Mouse (Mus musculus) left cerebral cortex, adult 11 months (tissue): ENCODE data around the gene Rasl10a.

Source experiments
- DNase-seq: peaks from one replicate; pipeline ENCODE4 v3.0.0; 2022; ENCODE audit warnings: low spot score

The Rasl10a gene

DNA sequence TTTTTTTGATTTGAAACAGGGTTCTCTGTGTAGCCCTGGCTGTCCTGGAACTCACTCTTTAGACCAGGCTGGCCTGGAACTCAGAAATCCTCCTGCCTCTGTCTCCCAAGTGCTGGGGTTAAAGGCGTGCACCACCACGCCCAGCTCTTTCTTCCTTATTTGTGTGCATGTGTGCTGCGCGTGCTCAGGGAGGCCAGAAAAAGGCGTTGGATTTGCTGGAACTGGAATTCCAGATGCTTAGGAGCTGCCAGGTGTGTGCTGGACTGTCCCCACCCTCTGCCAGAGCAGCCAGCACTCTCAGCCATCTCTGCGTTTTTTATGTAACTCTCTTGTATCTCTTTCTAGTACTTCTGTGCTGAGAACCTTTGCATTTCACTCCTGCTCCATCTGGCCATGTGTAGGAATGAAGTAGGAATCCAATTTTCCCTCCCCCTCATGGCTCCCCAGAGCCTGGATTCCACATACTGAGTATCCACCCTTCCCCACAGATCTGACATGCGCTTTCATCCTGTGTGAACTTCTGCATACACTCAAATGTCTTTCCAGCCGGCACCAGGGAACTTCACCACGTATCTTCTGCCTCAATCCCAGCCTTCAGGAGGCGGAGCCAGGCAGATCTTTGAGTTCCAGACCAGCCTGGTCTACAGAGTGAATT is 5.6 kb upstream of the Rasl10a start:
- DNase-seq = peak; percentile 73

DNA sequence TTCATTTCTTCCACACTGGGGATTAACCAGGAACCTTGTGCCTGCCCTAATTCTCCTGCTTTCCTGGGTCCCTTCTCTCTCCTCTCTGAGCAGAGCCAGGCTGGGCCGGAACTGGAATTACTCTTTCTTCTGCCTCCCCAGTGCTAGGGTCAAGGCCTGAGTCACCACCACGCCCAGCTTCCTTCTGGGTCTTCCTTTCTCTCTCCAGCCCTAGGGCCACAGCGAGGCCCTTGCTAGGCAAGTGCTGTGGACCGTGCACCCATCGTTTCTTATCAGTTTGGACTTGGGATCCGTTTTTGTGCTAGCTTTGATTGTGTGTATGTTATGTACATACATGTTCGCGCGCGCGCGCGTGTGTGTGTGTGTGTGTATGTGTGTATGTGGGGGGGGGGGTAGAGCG is 3.8 kb upstream of the Rasl10a start:
- no peak for DNase-seq

DNA sequence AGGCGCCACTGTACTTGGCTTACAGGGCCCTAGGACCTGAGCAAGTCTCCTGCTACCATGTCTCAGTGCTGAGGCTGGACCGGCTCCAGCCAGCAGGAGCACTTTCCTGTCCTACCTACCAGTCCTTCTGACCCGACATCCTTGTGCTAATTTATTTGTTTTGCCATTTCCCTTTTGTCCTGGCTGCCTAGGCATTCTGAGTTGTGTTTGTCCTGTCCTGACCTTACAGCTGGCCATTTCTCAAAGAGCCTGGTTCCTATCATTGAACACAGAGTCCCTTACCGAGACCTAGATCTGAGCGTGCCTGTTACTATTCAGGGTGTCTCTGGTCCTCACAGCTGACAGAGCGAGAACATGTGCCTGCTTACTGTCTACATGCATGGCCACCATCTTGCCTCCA is 3.1 kb upstream of the Rasl10a start:
- DNase-seq = no peak

DNA sequence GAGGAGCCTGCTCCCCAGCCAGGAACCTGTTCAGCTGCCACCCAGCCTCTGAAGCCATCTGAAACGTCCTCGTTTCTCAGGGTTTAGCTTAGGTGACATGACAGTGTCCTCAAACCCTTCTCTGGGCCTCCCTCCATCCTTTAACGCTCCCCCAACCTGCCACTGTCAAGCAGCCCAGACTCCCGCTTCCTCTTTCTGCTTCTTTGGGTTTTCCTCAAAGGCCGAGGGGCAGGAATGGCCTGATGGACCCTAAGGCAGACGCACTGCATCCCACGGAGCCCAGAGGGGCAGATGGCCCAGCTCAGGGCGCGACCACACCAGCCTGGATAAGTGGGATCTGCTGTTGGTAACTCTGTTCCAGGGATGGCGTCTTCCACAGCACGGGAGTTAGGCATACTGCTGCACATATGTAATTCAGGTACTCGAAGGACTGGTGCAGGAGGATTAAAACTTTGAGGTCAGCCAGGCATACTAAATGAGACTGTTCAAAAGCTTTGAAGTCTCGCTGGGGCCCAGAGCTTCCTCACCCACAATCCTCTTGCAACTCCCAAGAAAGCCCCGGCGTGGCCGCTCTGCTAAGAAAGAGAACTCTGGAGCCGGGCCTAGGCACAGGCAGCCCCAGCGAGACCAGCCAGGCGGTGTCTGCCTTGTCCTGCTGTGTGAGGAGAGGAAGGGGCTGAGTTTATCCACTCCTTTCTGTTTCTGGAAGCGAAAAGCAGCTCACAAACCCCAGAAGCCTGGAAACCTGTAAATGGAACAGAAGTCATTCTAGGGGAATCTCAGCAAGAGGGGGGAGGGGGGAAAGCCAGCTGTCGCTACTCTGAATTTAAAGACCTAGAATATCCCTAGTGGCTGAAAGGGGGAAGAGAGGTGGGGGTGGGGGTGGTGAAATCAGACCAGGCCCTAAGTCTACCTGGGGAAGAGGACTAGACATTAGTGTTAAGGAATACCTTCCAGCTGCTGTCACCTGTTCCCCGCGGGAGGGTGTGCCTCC is 1.7 kb upstream of the Rasl10a start:
- no peak for DNase-seq

DNA sequence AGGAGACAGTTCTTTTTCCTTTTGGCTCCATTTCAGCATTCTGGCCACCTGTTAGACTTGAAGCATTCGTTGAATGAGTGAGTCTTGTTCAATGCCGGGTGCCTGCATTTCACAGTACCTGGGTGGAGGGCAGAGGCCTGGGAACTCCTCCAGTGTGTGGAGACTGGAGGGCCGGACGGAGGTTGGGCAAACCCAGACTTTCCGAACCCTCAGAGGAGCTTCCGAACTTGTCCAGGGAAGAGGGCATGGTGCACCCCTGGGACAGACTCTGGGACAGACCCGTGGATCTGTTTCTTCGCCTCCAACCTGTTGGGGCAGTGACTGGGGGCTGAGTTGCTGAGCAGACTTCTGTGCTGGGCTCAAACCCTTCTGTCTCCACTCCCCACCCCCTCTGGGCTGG is 864 bp upstream of the Rasl10a start:
- no peak for DNase-seq

DNA sequence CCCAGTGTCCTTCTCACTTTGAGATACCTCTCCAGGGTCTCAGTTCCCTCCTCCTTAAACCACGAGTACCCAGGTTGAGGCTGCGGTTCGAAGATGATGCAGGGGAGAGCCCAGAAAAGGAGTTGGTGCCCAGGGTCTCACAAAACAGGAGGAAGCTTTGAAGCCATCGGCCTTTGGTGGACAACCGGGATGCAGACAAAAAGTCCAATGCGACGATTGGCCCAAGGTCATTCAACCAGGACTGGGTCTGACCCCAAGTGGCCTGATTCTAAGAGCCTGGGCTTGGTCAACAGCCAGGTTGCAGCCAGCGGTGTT is 430 bp upstream of the Rasl10a start:
- DNase-seq = no peak

DNA sequence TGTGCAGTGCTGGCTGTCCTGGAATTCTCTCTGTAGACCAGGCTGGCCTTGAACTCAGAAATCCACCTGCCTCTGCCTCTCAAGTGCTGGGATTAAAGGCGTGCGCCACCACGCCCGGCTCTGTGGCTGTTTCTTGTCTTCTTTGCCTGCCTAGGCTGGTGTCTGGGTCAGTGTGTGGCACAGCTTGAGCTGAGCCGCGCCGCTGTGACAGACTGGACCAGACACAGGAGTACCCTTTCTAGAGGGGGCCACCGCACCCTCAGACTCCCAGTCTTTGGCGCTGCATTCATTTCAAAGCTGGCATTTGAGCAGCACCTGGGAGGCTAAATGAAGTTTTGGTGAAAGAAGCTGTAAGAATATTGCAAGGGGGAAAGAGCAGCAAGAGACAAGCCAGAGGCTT is 855 bp downstream of the Rasl10a start:
- DNase-seq = no peak

DNA sequence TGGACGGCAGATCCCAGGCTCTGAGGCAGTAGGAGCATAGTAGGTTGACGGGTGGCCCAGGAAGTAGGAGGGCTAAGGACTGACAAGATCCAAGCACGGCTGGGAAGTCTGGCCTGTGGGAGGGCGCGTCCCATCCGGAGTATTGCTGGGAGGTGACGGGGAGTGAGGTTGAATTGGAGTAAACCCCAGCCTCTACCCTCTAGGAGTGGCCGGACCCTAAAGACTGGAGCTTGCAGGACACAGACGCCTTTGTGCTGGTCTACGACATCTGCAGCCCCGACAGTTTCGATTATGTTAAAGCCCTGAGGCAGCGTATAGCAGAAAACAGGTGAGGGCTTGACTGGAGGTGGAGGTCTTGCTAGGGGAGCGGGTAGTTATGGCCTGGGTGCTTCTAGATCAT is 1.3 kb downstream of the Rasl10a start:
- DNase-seq = no peak

DNA sequence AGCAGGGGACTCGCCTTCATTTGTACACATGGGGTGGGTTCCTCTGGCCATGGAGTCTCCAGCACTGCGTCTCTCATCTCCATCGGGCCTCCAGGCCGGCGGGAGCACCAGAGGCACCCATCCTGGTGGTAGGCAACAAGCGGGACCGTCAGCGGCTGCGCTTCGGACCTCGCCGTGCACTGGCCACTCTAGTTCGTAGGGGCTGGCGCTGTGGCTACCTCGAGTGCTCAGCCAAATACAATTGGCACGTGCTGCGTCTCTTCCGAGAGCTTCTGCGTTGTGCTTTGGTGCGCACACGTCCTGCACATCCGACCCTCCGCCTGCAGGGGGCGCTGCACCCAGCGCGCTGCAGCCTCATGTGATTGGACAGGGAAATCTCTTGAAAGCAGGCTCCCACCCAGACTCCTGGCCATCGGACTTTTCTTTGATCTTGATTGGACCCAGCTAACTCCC is 1.8 kb downstream of the Rasl10a start:
- no peak for DNase-seq

DNA sequence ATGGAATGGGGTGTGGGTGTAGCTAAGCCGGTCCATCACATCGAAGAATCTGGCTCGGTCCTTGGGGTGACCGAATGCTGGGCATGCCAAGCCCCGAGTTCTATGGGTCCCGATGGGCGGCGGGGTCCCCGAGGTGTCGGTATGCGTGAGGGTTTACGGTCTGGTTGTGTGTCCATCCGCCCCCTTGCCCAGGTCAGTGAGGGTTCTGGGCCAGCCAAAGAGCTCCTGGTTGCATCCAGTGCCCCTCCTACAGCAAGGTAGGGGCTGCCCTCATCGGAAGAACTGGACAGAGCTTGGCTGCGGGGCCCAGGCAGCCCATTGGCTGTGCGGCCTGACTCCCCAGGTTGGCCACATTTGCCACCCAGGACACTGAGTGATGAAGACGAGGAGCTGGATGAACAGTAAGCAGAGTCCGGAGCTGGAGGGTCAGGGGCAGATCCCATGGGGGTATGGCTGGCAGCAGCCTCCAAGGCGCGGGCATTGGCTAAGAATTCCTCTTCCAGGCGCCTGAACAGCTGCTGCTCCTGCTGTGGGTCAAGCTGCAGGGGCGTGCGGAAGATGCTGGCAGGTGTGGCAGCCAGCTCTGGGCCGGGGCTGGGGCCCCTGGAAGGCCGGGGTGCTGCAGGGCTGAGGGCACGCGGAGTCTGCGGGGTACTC is 3.0 kb downstream of the Rasl10a start:
- DNase-seq = no peak

DNA sequence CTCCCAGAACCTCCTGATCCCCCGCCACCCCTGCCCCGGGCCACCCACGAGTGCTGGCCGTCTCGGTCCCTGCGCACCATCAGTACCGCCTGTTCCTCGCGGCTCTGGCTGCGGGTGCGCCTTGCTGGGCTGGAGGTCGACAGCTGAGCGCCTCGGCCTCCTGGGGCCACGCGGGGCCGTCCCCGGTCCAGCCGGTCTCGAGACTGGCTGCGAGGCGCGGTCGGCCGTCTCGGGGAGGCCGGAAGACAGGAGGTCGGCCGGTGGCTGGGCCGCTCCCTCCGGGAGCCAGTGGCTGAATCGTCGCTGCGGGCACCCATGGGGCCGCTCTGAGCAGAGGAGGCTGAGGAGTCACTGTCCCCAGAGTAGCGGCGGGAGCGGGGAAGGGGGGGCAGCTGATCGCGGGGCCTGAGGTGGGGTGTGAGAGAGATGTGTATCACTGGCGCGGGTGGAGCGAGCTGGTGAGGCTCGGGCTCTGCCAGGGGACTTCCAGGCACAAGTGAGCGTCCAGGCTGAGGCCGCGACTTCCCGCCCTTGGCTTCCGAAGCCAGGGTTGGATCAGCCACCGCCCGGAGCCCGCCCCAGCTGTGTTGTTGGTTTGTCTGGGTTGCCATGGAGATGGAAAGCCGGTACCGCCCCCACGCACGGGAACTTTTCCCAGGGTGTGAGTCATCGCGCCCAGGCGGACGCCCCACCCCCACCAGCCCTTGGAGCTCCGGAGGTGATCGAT is 3.6 kb downstream of the Rasl10a start:
- peak; percentile 88 for DNase-seq

DNA sequence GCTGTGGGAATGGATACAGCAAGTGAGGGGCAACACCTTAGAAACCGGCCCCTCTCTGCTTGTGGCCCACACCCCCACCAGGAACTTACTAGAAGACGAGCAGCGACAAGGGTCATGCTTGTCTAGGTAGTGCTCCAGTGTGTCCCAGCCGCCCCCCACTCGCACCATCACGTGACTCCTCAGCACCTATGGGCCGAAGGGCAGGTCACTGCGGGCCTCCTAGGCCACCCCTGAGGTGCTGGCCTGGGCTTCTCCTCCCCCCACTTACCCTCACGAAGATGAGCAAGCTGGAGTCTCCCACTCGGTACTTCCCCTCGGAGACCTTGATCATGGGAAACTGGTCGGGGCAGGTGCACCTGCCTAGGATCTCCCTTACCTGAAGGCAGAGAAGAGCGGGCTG is 4.4 kb downstream of the Rasl10a start:
- no peak for DNase-seq

DNA sequence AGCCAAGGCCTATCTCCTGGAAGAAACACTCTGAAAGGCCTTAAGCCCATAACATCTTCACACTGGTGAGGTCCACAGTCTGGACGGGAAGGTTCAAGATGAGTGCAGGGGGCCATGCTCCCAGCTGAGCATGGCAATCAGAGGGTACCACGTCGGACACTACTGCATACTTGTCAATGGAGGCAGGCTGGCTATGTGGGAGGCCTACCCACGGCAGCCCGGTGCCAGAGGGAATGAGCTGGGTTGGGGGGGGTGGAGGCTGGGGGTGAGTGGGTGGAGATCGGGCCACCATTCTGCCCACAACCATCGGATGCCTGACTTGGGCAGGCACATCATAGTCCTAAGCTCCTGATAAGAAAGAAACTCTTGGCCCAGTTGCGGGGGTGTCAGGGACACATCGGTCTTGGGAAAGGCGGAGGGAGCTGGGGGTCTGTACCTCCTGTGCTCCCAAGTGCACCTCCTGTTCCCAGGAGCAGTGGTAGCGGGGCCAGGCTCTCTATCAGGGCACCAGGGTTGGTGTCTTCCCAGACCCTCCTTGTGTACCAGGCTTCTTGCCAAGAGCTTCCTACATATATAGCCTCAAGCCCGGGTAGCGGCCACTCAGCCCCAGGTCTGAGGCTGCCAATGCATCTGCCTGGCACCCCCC is 5.1 kb downstream of the Rasl10a start:
- no peak for DNase-seq

DNA sequence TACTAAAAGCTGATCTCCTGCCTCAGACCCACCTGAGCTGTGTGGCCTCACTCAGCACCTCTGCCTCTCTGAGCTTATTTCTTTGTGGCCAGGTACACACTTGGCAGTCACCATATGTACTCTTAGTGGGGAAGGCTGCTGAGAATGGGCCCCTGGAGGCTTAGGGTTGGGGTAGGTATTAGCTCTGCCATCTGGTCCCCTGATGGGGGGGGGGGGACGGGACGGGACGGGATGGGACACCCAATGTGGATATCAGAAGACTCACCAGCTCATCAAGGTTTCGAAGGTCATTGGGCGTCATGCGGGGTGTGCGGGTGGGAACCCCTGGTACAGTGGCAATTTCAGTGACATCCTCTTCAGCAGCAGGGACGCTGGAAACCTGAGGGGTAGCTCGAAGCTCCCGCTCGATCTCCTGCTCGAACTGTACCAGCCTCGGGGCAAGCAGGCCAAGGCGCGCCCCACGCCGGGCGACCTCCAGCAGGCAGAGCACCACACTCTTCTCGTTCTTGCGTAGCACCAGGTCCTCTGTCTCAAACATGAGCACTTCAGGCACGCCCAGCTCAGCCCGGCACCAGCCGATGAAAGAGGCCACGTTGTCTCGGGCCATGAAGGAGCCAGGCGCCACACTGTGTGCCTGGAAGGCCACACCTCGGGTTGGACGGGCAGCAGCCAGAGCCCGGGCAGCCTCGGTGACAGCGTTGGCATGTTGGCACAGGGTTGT is 5.8 kb downstream of the Rasl10a start:
- DNase-seq = no peak

DNA sequence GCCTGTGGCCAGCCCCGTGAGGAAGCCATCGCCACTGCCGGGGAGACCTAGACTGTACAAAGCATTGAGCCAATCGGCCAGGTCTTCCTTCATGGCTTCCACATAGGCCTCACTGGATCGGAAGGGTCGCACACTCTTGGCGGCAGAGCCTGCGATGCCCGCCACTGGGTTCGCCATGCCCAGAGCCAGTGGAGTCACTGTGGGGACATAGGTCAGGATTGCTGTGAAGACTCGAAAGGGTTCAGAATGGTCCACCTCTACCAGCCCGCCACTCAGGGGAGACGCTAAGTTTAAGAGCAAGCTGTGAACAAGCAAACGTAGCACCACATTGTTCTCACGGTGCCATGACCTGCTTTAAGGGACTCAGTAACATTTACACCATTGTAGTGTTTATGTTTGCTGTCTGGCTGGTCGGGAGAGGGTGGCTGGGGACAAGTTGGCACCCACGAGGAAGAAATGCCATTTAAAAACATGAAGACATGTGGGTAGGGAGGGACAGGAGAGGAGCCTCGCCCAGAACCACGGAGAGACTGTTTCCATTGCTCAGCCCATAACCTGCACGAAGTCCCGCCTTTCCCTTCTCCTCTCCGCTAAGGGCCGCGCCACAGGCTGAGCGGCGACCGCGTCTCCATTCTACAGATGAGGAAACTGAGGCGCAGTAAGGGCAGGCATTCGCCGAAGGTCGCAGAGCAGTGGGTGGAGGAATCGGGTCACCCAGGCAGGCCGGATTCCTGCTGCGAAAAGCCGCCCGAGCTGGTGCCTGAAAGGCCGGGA is 6.5 kb downstream of the Rasl10a start:
- DNase-seq = no peak

DNA sequence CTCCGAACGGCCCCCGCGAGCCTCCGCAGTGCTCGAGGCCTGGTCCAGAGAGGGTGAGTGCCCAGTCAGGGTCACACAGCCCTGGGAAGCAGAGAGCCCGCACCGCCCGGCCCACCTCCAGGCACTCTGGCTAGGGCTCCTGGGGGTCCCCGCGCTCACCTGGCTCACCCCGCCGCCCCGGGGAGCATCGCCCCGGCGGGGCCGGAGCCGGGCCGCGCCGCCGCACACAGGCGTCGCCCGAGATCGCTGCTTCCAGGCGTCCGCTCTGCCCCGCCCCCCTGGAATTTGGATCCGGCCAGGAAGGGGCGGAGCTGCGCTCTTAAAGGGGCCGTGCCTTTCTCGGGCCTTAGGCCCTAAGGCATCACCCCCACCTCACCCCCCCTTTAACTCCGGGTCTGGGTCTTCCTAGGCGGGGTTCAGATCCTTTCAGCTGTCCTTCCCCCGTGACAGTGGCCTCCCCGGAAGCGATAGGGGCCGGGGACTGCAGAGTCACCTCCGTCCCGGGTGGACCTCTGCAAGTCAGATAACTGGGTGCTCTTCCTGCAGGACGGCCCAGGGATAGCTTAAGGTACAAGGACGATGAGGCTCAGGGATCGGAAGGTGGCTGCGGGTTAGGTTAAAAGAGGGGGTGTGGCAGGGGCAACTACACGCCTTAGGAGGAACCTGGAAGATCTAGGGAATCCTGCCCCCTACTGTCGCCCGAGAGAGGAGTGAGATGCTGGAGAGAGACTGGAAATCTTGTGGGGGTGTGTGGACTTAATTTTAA is 7.3 kb downstream of the Rasl10a start, which contains the start of gene Gas2l1:
Gas2l1 (minus strand) TSS at position 272 of the 766 bp plus-strand sequence.
- DNase-seq = no peak

DNA sequence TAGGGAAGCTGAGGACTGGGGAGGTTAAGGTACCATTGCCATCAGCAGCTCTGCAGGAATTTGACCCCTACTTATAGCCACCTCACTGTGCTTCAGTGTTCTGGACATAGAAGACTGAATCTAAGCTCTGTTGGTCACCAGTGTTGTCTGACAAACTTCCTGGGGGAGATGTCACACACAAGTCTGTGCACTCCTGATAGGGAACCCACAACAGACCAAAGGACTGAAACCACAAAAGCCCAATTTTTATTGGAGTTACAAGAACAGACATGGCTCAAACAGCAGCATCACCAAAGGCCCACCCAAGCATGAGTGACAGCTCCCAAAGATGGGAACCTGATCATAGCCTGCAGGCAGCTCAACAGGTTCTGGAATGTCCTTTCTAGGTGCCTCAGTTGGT is 9.1 kb downstream of the Rasl10a start:
- DNase-seq = no peak

DNA sequence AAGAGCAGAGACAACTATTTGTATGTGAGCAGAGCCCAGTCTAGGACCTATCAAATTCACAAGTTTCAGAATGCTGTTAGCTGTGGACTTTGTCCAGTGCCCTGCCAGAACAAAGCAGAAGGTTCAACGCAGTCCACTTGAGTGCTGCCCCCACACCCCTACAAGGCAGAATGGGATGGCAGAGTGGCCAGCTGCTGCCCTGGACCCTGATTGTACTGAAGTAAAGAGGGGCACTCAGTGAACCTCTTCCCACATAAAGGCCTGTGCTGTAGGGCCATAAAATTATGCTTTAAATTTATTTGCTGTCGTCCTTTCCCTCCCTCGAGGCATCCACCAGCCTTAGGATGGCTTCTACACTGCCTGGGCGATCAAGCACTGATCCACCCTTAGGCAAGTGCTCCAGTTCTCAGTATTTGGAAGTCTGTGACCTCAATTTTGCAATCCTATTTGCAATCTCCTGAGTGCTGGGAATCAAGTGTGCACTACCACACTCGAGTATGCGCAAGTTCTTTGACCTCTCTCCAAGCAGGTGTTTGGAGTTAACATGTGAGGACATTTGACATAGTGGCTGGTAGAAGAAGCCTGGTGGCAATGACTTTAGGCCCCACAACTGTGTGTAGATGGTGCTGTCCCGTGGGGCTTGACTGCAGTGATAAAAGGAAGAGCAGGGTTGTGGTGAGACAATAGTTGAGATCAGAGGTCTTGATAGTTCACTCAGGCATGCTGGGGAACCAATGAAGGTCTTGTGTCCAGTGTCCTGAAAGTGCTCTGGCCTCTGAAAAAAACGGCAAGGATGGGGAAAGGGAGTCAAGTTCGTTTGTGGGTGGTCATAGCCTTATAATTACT is 10.4 kb downstream of the Rasl10a start:
- DNase-seq = no peak

DNA sequence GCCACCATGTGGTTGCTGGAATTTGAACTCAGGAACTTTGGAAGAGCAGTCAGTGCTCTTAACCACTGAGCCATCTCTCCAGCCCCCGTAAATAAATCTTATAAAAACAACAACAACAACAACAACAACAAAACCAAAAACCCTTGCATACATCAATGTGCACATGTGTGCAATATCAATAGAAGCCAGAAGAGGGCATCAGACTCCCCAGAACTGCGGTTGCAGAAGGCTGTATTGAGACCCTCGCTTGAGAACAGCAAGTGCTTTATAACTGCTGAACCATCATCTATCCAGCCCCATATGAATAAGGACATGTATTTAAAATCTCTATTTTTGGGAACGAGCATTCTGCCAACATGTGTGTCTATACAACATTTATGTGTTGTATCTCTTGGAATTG is 17.0 kb downstream of the Rasl10a start:
- no peak for DNase-seq
